8 mouse cellular contexts compared by ENCODE assay signal in the genomic region with DNA sequence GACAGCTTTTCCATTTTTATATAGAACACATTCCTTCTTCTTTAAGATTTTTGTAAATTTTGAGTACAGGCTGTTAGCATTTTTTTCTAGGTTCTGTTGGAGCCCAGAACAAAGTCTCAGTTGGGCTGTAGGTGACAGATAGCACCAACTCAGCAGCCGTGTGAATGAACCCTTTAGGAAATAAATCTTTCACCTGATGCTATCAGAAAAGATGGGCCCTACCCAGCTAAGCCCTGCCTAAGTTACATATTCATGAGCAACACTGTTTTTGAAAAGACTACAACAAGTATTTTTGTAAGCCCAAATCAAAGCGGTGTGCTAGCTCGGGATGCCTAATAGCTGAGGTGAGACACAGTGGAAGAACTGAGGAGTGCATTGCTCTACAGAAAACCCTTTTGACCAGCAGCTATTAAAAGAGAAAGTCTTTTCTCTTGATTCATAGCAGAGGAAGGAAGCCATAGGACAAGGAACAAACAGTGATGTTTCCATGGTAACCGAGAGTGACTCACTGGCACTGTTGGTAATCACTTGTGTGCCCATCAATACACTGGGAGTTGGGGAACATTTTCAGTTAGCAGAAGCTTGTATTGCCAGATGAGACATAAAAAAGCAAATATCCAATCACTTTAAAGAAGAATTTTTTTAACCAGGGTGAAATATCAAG.
DNase-seq lines count a peak whose midpoint lies in the region; ATAC-seq lines count a peak whose summit lies in the region.

No protein-coding gene starts in this region.

- no peak for DNase-seq in frontal cortex, postnatal 14 days (ENCODE audit: low spot score in 2 of 2)
- peak; percentile 8 for DNase-seq in right cerebral cortex, postnatal 25 days
- no peak for DNase-seq in right cerebral cortex, postnatal 14 days
- DNase-seq in cerebellum, adult 18-20 months = no peak

- H3K4me1 ChIP-seq in neural tube, embryonic 13.5 days (replicated peaks) = peaks cover 14% of the 10 kb centered on the region

- no peak overlapping the region for H3K4me2 ChIP-seq in neural tube, embryonic 13.5 days

- no peaks in the 10 kb centered on the region for H3K36me3 ChIP-seq in neural tube, embryonic 13.5 days

- ATAC-seq in frontal cortex, adult (ENCODE audit: low TSS enrichment) = peak; percentile 97
- ATAC-seq in inflammation-experienced regulatory T-cells, adult 6 months = peak; percentile 81
- ATAC-seq in neural tube, embryonic 13.5 days (ENCODE audit: low read depth) = peak; percentile 78; the same call in 1 of the 2 replicates
- no peak for ATAC-seq in megakaryocyte-erythroid progenitor cell, adult 5-6 weeks (replicated peaks; ENCODE audit: low FRiP score, low TSS enrichment, poor library complexity, severe bottlenecking)

- no peak overlapping the region; the same call in 1 of the 2 replicates for H3K27ac ChIP-seq in neural tube, embryonic 13.5 days (replicated peaks)

- no peak overlapping the region for H3K4me3 ChIP-seq in neural tube, embryonic 13.5 days

- 32% methylated on average over 4 of the region's 4 CpGs for WGBS in neural tube, embryonic 13.5 days

- H3K9me3 ChIP-seq in neural tube, embryonic 13.5 days = no peaks in the 10 kb centered on the region

- no peak overlapping the region for H3K9ac ChIP-seq in neural tube, embryonic 13.5 days

- H3K27me3 ChIP-seq in neural tube, embryonic 13.5 days = no peaks in the 10 kb centered on the region
